Mouse (Mus musculus): ENCODE measurements at regions not wholly inside any gene's neighbourhood (a gene's known extent, or its start where the extent isn't known, plus 50 kb on each side); places are given as distances from the start of the nearest gene placed in this dataset.

- Histone ChIP-seq H3K4me2 (ENCODE audit: low read depth, low read length, severe bottlenecking) (no peak overlapping the region), H3K27me3 (ENCODE audit: control insufficient read depth, insufficient read depth, low read length) (no peaks in the 10 kb centered on the region), H3K36me3 (ENCODE audit: control insufficient read depth, insufficient read depth, low read length) (no peaks in the 10 kb centered on the region), H3K27ac (ENCODE audit: low read depth, low read length) (no peak overlapping the region), H3K9me3 (ENCODE audit: control insufficient read depth, low read length) (no peaks in the 10 kb centered on the region), H3K9ac (ENCODE audit: low read length) (no peak overlapping the region), H3K4me3 (ENCODE audit: low read depth, low read length) (no peak overlapping the region), H3K4me1 (replicated peaks; ENCODE audit: control insufficient read depth, insufficient read depth, low read length) (no peaks in the 10 kb centered on the region)
- ATAC-seq (replicated peaks; ENCODE audit: low FRiP score): no peak
- DNase-seq (ENCODE audit: low spot score): no peak
- WGBS: 87% methylated on average over 10 of the region's 10 CpGs
These were observed 326.2 kb downstream of the Klf5 start for GRCm38 (mm10) chr14:99624380-99625327.

- no peak overlapping the region for H3K4me3 ChIP-seq (ENCODE audit: low read depth, low read length)
- H3K27me3 ChIP-seq (ENCODE audit: control insufficient read depth, insufficient read depth, low read length): no peaks in the 10 kb centered on the region
- H3K4me1 ChIP-seq (replicated peaks; ENCODE audit: control insufficient read depth, insufficient read depth, low read length): no peaks in the 10 kb centered on the region
- no peak overlapping the region for H3K27ac ChIP-seq (ENCODE audit: low read depth, low read length)
- no peak overlapping the region for H3K9ac ChIP-seq (ENCODE audit: low read length)
- WGBS: 94% methylated on average over 1 of the region's 1 CpGs
- DNase-seq (ENCODE audit: low spot score) (no peak), ATAC-seq (replicated peaks; ENCODE audit: low FRiP score) (no peak)
- no peaks in the 10 kb centered on the region for H3K36me3 ChIP-seq (ENCODE audit: control insufficient read depth, insufficient read depth, low read length)
- H3K9me3 ChIP-seq (ENCODE audit: control insufficient read depth, low read length): no peaks in the 10 kb centered on the region
- H3K4me2 ChIP-seq (ENCODE audit: low read depth, low read length, severe bottlenecking): no peak overlapping the region
These were observed 329.1 kb downstream of the Klf5 start for GRCm38 (mm10) chr14:99627615-99628014.

DNA sequence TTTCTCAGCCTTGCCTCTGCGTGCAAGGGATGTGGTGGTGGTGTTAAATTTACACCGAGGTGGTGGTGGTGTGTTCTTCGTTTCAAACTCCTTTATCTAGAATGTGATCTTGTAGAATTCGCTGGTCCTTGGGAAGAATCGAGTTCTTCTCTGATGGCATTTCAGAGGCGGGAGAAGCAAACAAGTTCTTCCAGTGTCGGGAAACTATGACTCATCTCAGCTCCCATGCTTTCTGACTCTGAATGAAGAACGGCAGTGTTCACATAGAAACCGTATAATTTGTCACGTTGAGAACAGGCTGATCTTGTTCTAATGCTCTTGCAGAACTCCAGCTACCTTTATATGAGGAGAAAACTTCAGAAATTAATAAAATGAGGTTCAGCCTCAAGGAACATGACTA, 332.6 kb downstream of the Klf5 start:
- DNase-seq (ENCODE audit: low spot score): no peak
- Histone ChIP-seq H3K4me2 (ENCODE audit: low read depth, low read length, severe bottlenecking) (no peak overlapping the region), H3K27me3 (ENCODE audit: control insufficient read depth, insufficient read depth, low read length) (no peaks in the 10 kb centered on the region), H3K36me3 (ENCODE audit: control insufficient read depth, insufficient read depth, low read length) (no peaks in the 10 kb centered on the region), H3K9ac (ENCODE audit: low read length) (no peak overlapping the region), H3K27ac (ENCODE audit: low read depth, low read length) (no peak overlapping the region), H3K9me3 (ENCODE audit: control insufficient read depth, low read length) (no peaks in the 10 kb centered on the region), H3K4me1 (replicated peaks; ENCODE audit: control insufficient read depth, insufficient read depth, low read length) (no peaks in the 10 kb centered on the region), H3K4me3 (ENCODE audit: low read depth, low read length) (no peak overlapping the region)
- 81% methylated on average over 10 of the region's 10 CpGs for WGBS
- ATAC-seq (replicated peaks; ENCODE audit: low FRiP score): no peak

GRCm38 (mm10) chr14:99632444-99632843, 334.0 kb downstream of the Klf5 start:
- ATAC-seq (replicated peaks; ENCODE audit: low FRiP score) (no peak), DNase-seq (ENCODE audit: low spot score) (no peak)
- Histone ChIP-seq H3K27ac (ENCODE audit: low read depth, low read length) (no peak overlapping the region), H3K9ac (ENCODE audit: low read length) (no peak overlapping the region), H3K27me3 (ENCODE audit: control insufficient read depth, insufficient read depth, low read length) (no peaks in the 10 kb centered on the region), H3K4me2 (ENCODE audit: low read depth, low read length, severe bottlenecking) (no peak overlapping the region), H3K4me1 (replicated peaks; ENCODE audit: control insufficient read depth, insufficient read depth, low read length) (no peaks in the 10 kb centered on the region), H3K36me3 (ENCODE audit: control insufficient read depth, insufficient read depth, low read length) (no peaks in the 10 kb centered on the region), H3K4me3 (ENCODE audit: low read depth, low read length) (no peak overlapping the region), H3K9me3 (ENCODE audit: control insufficient read depth, low read length) (no peaks in the 10 kb centered on the region)
- WGBS: 13% methylated on average over 4 of the region's 4 CpGs

GRCm38 (mm10) chr14:99635556-99636150, 337.2 kb downstream of the Klf5 start:
- Histone ChIP-seq H3K4me2 (ENCODE audit: low read depth, low read length, severe bottlenecking) (no peak overlapping the region), H3K9ac (ENCODE audit: low read length) (no peak overlapping the region), H3K4me3 (ENCODE audit: low read depth, low read length) (no peak overlapping the region), H3K27me3 (ENCODE audit: control insufficient read depth, insufficient read depth, low read length) (no peaks in the 10 kb centered on the region), H3K36me3 (ENCODE audit: control insufficient read depth, insufficient read depth, low read length) (no peaks in the 10 kb centered on the region), H3K27ac (ENCODE audit: low read depth, low read length) (no peak overlapping the region), H3K9me3 (ENCODE audit: control insufficient read depth, low read length) (no peaks in the 10 kb centered on the region), H3K4me1 (replicated peaks; ENCODE audit: control insufficient read depth, insufficient read depth, low read length) (no peaks in the 10 kb centered on the region)
- WGBS: 92% methylated on average over 4 of the region's 4 CpGs
- DNase-seq (ENCODE audit: low spot score) (no peak), ATAC-seq (replicated peaks; ENCODE audit: low FRiP score) (no peak)

DNA sequence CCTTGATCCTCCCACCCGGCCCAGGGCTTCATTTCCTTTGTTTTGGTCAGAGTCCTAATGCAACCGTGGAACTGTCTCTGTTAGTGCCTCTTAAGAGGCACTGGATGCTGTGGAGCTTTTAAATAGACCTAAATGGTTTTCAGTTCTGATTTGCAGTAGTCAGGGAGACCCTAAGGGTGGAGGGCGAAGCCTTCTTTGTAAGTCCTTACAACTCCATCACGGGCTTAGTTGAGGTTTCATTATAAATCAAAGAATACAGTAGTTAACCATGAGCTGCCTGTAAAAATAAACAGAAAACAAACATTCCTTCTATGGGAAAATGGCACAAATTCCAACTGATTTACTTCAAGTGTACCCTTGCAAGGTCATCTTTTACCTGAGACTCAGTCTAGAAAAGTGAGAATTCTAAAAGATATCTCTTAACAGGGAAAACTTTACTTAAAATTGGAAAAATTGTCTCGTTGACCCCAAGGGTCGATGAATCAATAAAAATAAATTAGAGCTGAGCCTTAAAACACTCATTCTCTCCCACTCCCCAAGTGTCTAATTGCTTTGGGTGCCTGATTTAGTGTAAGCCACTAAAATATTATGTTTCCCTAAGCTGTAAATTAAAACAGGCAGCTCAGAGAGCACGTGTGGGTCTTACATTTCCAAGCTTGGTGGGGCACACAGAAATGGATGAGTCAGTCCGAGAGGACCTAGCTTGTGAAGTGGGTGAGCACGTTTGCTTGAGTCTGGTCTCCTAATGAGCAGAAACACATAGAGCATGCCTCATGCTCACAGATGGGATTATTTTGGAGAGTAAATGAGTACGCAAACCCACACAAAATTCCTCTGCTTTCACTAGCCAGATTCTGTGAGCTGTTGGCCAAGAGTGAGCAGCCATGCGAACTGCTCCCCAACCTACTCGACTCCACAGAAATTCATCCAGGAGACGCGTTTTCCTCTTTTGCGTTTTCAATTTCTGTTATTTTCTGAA, 343.3 kb downstream of the Klf5 start:
- ATAC-seq (replicated peaks; ENCODE audit: low FRiP score): no peak
- Histone ChIP-seq H3K9me3 (ENCODE audit: control insufficient read depth, low read length) (no peaks in the 10 kb centered on the region), H3K27ac (ENCODE audit: low read depth, low read length) (no peak overlapping the region), H3K4me3 (ENCODE audit: low read depth, low read length) (no peak overlapping the region), H3K36me3 (ENCODE audit: control insufficient read depth, insufficient read depth, low read length) (no peaks in the 10 kb centered on the region), H3K9ac (ENCODE audit: low read length) (no peak overlapping the region), H3K4me2 (ENCODE audit: low read depth, low read length, severe bottlenecking) (no peak overlapping the region), H3K4me1 (replicated peaks; ENCODE audit: control insufficient read depth, insufficient read depth, low read length) (no peaks in the 10 kb centered on the region), H3K27me3 (ENCODE audit: control insufficient read depth, insufficient read depth, low read length) (no peaks in the 10 kb centered on the region)
- WGBS: 80% methylated on average over 15 of the region's 15 CpGs
- no peak for DNase-seq (ENCODE audit: low spot score)

GRCm38 (mm10) chr14:99646323-99646722, 347.8 kb downstream of the Klf5 start:
- Histone ChIP-seq H3K27ac (ENCODE audit: low read depth, low read length) (no peak overlapping the region), H3K4me2 (ENCODE audit: low read depth, low read length, severe bottlenecking) (no peak overlapping the region), H3K4me3 (ENCODE audit: low read depth, low read length) (no peak overlapping the region), H3K36me3 (ENCODE audit: control insufficient read depth, insufficient read depth, low read length) (no peaks in the 10 kb centered on the region), H3K9me3 (ENCODE audit: control insufficient read depth, low read length) (no peaks in the 10 kb centered on the region), H3K27me3 (ENCODE audit: control insufficient read depth, insufficient read depth, low read length) (no peaks in the 10 kb centered on the region), H3K4me1 (replicated peaks; ENCODE audit: control insufficient read depth, insufficient read depth, low read length) (no peaks in the 10 kb centered on the region), H3K9ac (ENCODE audit: low read length) (no peak overlapping the region)
- ATAC-seq (replicated peaks; ENCODE audit: low FRiP score) (no peak), DNase-seq (ENCODE audit: low spot score) (no peak)
- WGBS: 78% methylated on average over 3 of the region's 3 CpGs

- H3K9ac ChIP-seq (ENCODE audit: low read length): no peak overlapping the region
- H3K27me3 ChIP-seq (ENCODE audit: control insufficient read depth, insufficient read depth, low read length): no peaks in the 10 kb centered on the region
- no peaks in the 10 kb centered on the region for H3K9me3 ChIP-seq (ENCODE audit: control insufficient read depth, low read length)
- H3K4me1 ChIP-seq (replicated peaks; ENCODE audit: control insufficient read depth, insufficient read depth, low read length): no peaks in the 10 kb centered on the region
- no peak overlapping the region for H3K4me3 ChIP-seq (ENCODE audit: low read depth, low read length)
- ATAC-seq (replicated peaks; ENCODE audit: low FRiP score) (no peak), DNase-seq (ENCODE audit: low spot score) (no peak)
- no peaks in the 10 kb centered on the region for H3K36me3 ChIP-seq (ENCODE audit: control insufficient read depth, insufficient read depth, low read length)
- WGBS: 74% methylated on average over 3 of the region's 3 CpGs
- no peak overlapping the region for H3K4me2 ChIP-seq (ENCODE audit: low read depth, low read length, severe bottlenecking)
- no peak overlapping the region for H3K27ac ChIP-seq (ENCODE audit: low read depth, low read length)
These were observed 375.9 kb downstream of the Klf5 start for GRCm38 (mm10) chr14:99674399-99674798.
